Mouse (Mus musculus) hindbrain, embryonic 12.5 days (tissue): ENCODE data around the gene Lmx1b. TPM values are rescaled to one million over a fixed set of nuclear protein-coding genes. Genes with fewer than 3 reads are reported as not detected.

Experiments used
- ATAC-seq: fragments of 200-750 bp; cut with Nextera tagmentation; 2 replicates; pipeline ENCODE4 v1.8.0; 2017; ENCODE audit warnings: moderate TSS enrichment; ENCODE audit not compliant: low FRiP score
- H3K27ac ChIP-seq: fragments of 300-500 bp; sonication (generic); 2 replicates; pipeline ENCODE4 v1.5.1; 2016; ENCODE audit warnings: mild to moderate bottlenecking
- H3K27me3 ChIP-seq: fragments of 300-500 bp; sonication (generic); 2 replicates; pipeline ENCODE4 v1.6.1; 2016; ENCODE audit warnings: mild to moderate bottlenecking
- H3K36me3 ChIP-seq: fragments of 300-500 bp; sonication (generic); 2 replicates; pipeline ENCODE4 v1.6.1; 2016; ENCODE audit warnings: mild to moderate bottlenecking
- H3K4me1 ChIP-seq: fragments of 300-500 bp; sonication (generic); 2 replicates; pipeline ENCODE4 v1.6.1; 2016
- H3K4me2 ChIP-seq: fragments of 300-500 bp; sonication (generic); replicated peaks from 2 replicates; pipeline ENCODE4 v1.6.1; 2016; ENCODE audit warnings: mild to moderate bottlenecking
- H3K4me3 ChIP-seq: fragments of 300-500 bp; sonication (generic); 2 replicates; pipeline ENCODE4 v1.5.1; 2016; ENCODE audit warnings: mild to moderate bottlenecking
- H3K9ac ChIP-seq: fragments of 300-500 bp; sonication (generic); 2 replicates; pipeline ENCODE4 v1.6.1; 2016; ENCODE audit warnings: mild to moderate bottlenecking, moderate library complexity
- H3K9me3 ChIP-seq: fragments of 300-500 bp; sonication (generic); replicated peaks from 2 replicates; pipeline ENCODE4 v1.6.1; 2016; ENCODE audit warnings: mild to moderate bottlenecking
- WGBS: fragments of 180-500 bp; shearing (Covaris S2); methylation state at CpG from one replicate; pipeline ENCODE4 v1.1.7; 2016; 5-methylcytosine and 5-hydroxymethylcytosine counted together
- polyA plus RNA-seq: library from polyadenylated mRNA; unstranded; fragments of >200 nt; fragmentation: Nextera tagmentation; extraction: Ambion mirVana; gene quantifications from 2 replicates; pipeline ENCODE4 v1.2.1, GENCODE M21; 2016

Lmx1b gene
- polyA plus RNA-seq, 1 experiment from 2014 or later: 5.0 TPM

DNA sequence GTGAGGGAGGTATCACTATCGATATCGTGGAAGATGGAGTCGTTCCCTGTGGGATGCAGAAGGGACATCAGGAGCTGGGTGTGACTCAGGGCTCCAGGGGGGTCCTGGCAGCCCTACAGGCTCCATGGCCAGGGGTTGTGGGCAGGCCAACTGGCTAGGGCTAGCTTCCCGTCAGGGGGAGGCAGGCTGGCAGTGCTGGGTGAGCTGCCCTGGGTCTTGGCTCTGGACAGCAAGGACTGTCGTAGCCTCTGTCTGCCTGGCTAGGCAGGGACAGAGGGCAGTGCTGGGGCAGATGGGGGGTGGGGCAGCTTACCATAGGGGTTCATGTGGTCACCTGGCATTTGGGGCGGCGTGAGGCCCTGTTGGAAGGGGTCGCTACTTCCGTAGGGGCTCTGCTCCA, 75.6 kb downstream of the Lmx1b start:
- peaks cover 66% of the 10 kb centered on the region for H3K27me3 ChIP-seq
- 87% methylated on average over 9 of the region's 9 CpGs for WGBS
- H3K27ac ChIP-seq: no peak overlapping the region
- no peak overlapping the region for H3K4me3 ChIP-seq
- no peak overlapping the region for H3K4me2 ChIP-seq
- no peaks in the 10 kb centered on the region for H3K36me3 ChIP-seq
- no peak for ATAC-seq
- H3K9me3 ChIP-seq: no peaks in the 10 kb centered on the region
- no peak overlapping the region for H3K9ac ChIP-seq
- H3K4me1 ChIP-seq: peaks cover 19% of the 10 kb centered on the region; the same call in 1 of the 2 replicates

DNA sequence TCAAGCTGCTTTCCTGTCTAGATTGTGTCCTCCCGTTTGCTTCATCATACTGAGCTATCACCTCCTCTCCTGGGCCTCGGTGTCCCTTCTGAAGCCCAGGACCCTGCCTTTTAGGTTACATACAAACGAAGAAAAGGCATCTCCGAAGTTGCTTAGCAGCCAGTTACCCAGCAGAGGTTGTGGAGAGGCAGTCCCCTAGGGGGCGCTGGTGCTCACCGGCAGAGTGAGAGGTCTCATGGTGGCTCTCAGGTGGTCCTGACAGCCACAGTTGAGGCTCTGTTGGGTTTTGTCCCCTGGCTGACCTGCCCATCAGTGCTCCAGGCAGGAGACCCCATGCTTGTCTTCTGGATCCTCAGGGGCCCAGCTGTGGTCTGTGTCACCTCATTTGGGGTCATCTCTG, 80.6 kb downstream of the Lmx1b start:
- no peak overlapping the region for H3K27ac ChIP-seq
- no peaks in the 10 kb centered on the region for H3K9me3 ChIP-seq
- WGBS: 8% methylated on average over 6 of the region's 6 CpGs
- no peak overlapping the region for H3K4me3 ChIP-seq
- no peak for ATAC-seq
- no peak overlapping the region for H3K4me2 ChIP-seq
- no peaks in the 10 kb centered on the region for H3K36me3 ChIP-seq
- peaks cover 43% of the 10 kb centered on the region for H3K27me3 ChIP-seq
- H3K4me1 ChIP-seq: peaks cover 16% of the 10 kb centered on the region
- H3K9ac ChIP-seq: no peak overlapping the region

DNA sequence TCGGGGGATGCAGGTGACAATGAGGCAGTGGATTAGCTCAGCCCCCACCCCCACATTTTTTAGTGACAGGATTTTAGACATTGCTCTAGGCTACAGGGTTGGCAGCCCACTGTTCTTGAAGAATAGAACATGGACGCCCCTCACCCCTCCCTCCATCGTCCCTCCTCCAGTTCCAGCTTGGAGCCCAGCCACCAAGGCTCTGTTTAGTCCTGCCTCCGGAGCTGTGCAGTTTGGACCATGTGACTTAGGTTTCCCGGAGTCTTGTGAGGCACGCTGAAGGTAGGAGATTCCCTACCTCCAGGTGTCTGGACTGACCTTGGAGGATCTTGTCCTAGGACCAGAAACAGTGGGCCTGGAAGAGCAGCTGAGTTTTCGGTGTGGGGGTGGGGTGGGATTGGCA, 81.0 kb downstream of the Lmx1b start:
- Histone ChIP-seq H3K4me1 (peaks cover 16% of the 10 kb centered on the region), H3K4me2 (no peak overlapping the region), H3K36me3 (no peaks in the 10 kb centered on the region), H3K4me3 (no peak overlapping the region), H3K9me3 (no peaks in the 10 kb centered on the region), H3K27me3 (peaks cover 43% of the 10 kb centered on the region), H3K27ac (no peak overlapping the region), H3K9ac (no peak overlapping the region)
- no peak for ATAC-seq
- 33% methylated on average over 7 of the region's 7 CpGs for WGBS

DNA sequence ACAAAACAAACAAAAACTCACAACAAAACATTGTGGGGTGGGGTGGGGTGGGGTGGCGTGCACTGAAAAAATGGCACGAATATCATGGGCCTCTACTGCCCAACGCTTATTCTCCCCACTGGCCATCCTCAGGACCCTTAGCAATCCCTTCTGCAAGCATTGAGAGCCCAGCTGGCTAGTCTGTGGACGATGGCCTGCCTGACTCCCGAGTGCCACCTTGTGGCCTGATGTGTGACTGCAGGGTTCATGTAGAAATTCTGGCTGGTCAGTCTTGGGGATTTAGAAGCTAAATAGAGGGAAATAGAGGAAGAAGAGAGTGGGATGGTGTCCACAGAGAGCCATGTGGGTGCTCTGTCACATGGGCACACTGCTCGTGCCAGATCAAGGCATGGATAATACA, 82.1 kb downstream of the Lmx1b start:
- no peak for ATAC-seq
- H3K4me1 ChIP-seq: peaks cover 16% of the 10 kb centered on the region
- H3K4me3 ChIP-seq: no peak overlapping the region
- no peak overlapping the region for H3K9ac ChIP-seq
- H3K36me3 ChIP-seq: no peaks in the 10 kb centered on the region
- WGBS: 4% methylated on average over 6 of the region's 6 CpGs
- no peak overlapping the region for H3K4me2 ChIP-seq
- no peaks in the 10 kb centered on the region for H3K9me3 ChIP-seq
- H3K27ac ChIP-seq: no peak overlapping the region
- H3K27me3 ChIP-seq: peaks cover 40% of the 10 kb centered on the region

DNA sequence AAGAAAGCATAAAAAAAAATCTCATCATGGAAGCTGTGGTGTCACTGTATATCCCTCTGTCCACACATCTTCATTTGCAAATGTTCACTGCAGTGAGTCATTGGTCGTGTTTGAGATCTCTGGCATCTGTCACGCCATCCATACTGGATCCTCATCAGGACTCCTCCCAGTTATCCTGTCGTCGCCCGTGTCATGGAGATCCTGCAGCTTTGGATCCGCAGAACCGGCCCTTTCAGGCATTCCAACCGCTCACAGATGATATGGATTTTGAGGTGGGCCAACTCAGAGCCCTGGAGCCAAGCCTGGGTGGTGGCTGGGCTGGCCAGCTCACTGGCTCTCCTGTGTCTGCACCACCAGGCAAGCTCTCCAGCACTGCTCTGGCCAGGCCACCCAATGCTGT, 84.7 kb downstream of the Lmx1b start:
- no peak overlapping the region for H3K4me2 ChIP-seq
- peaks cover 7% of the 10 kb centered on the region for H3K4me1 ChIP-seq
- no peak overlapping the region for H3K4me3 ChIP-seq
- ATAC-seq: no peak
- WGBS: 68% methylated on average over 8 of the region's 8 CpGs
- H3K27ac ChIP-seq: no peak overlapping the region
- no peaks in the 10 kb centered on the region for H3K9me3 ChIP-seq
- no peaks in the 10 kb centered on the region for H3K36me3 ChIP-seq
- H3K9ac ChIP-seq: 0 out of 2 replicates have a peak overlapping the region, but pooled peaks have one; percentile 2
- H3K27me3 ChIP-seq: peaks cover 23% of the 10 kb centered on the region

DNA sequence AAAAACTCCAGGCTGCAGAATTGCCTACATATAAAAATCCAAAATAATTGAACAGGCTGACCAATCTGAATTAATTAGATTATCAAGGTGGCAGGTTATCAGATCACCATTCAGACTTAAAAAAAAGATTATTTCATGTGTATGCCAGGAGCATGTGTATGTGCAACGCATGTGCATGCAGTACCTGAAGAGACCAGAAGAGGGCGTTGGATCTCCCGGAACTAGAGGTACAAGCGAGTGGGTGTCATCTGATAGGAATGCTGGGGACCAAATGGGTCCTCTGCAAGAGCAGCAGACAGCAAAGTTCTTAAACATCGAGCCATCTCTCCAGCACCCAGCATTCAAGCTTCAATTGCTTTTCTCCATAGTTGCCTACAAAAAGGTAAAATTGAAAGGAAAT, 87.6 kb downstream of the Lmx1b start:
- H3K36me3 ChIP-seq: no peaks in the 10 kb centered on the region
- H3K4me1 ChIP-seq: no peaks in the 10 kb centered on the region
- no peak overlapping the region for H3K4me3 ChIP-seq
- no peak overlapping the region for H3K4me2 ChIP-seq
- no peak overlapping the region for H3K27ac ChIP-seq
- H3K9me3 ChIP-seq: no peaks in the 10 kb centered on the region
- no peak for ATAC-seq
- H3K27me3 ChIP-seq: peaks cover 6% of the 10 kb centered on the region; the same call in 1 of the 2 replicates
- no peak overlapping the region for H3K9ac ChIP-seq
- WGBS: 56% methylated on average over 5 of the region's 5 CpGs

DNA sequence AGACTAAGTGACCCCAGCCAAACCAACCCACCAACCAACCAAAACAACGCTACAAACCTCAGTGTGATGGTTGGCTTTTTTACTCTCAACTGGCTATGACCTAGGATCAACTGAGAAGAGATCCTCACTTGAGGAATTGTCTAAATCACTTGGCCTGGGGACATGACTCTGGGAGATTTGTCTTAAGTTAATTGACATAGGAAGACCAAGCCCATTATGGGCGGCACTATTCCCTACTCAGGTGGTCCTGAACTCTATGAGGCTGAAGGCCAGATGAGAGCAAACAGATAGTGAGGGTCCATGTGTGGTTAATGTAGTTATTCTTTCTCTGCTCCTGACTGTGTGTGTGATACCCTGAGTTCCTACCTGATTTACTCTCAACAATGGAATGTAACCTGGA, 92.7 kb downstream of the Lmx1b start:
- ATAC-seq: no peak
- WGBS: 94% methylated on average over 2 of the region's 2 CpGs
- H3K27me3 ChIP-seq: peaks cover 42% of the 10 kb centered on the region
- H3K9me3 ChIP-seq: no peaks in the 10 kb centered on the region
- peaks cover 36% of the 10 kb centered on the region for H3K4me1 ChIP-seq
- H3K27ac ChIP-seq: peak overlapping the region; percentile 76; the same call in 1 of the 2 replicates
- H3K4me2 ChIP-seq: no peak overlapping the region
- no peaks in the 10 kb centered on the region for H3K36me3 ChIP-seq
- H3K4me3 ChIP-seq: no peak overlapping the region
- no peak overlapping the region for H3K9ac ChIP-seq

DNA sequence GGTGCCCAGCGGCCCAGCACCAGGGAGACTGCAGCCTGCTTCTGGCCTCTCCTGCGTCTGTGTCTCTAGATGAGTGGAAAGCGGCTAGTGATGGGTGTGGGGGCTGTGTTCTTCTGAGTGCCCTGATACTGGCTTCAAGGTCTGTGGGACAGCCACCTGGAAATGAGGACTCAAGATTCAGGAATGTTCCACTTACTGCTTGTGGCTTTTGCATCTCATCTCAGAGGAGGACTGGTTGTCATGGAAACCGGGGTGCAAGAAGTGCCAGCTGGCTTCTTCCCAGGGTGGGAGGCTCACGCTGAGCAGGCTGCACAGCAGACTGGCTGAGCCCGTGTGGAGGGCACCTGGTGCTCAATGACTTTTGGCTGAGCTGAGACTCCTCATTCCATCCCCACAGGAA, 93.4 kb downstream of the Lmx1b start:
- peak overlapping the region; percentile 32 for H3K9ac ChIP-seq
- 23% methylated on average over 6 of the region's 6 CpGs for WGBS

DNA sequence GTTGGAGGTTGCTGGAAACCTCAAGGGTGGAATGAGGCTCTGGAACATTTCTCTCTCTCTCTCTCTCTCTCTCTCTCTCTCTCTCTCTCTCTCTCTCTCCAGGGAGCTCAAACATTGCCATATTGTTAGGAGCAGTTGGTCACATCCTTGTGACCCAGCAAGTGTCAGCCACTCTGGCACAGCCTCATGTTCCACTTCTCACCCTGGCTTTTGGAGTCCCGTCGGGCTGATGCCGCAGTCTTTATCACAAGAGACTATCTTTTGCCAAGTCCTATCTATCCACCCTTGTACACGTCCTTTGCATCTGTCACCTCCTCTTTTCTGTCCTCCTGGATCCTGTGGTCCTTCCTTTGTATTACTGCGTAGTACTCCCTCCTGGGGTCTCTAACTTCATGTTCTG, 94.3 kb downstream of the Lmx1b start:
- WGBS: 87% methylated on average over 5 of the region's 5 CpGs
- peaks cover 42% of the 10 kb centered on the region for H3K27me3 ChIP-seq

More for the DNA sequence above, 93.4 kb downstream of the Lmx1b start:
- H3K9me3 ChIP-seq: no peaks in the 10 kb centered on the region
- no peak overlapping the region for H3K4me3 ChIP-seq
- H3K4me1 ChIP-seq: peaks cover 36% of the 10 kb centered on the region
- peak overlapping the region; percentile 76 for H3K27ac ChIP-seq
- H3K36me3 ChIP-seq: no peaks in the 10 kb centered on the region
- peak; percentile 42; the same call in 1 of the 2 replicates for ATAC-seq
- peak overlapping the region; percentile 13; the same call in 1 of the 2 replicates for H3K4me2 ChIP-seq
- H3K27me3 ChIP-seq: peaks cover 42% of the 10 kb centered on the region

DNA sequence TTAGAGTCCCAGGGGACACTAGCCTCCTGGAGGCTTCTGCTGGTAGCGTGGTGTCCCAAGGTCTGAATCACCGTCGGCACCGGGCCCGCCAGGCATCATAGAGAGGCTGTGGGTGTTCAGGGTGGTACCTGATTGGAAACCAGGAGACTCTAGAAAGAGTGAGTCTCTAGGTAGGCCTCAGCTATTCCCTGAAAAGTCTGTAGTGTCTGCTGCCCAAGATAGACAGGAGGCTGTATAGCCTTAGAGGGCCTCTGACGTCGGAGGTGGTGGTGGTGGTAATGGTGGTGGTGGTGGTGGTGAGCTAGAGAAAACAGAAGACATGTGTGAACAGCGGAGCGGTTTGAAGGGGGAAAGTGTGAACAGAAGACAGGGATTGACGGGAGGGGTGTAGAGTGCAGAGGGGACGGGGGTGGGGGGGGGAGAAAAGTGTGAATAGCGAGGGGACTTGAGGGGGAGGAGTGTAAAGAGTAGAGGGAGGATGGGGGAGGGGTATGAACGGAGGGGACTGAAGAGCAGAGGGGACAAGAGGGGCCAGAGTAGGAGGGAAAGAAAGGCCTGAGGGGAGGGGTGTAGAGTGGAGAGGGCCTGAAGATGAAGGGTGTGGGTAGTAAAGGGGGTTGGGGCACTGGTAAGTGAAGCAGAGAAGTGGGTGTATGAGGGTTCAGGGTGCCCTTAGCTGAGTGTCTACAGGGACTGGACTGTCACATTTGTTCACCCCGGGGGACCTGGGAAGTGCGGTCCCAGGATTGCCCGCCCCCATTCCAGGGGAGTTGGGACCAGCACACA, 95.3 kb downstream of the Lmx1b start:
- WGBS: 20% methylated on average over 16 of the region's 16 CpGs
- H3K4me1 ChIP-seq: peaks cover 36% of the 10 kb centered on the region
- H3K27ac ChIP-seq: peak overlapping the region; percentile 86
- peak overlapping the region; percentile 41 for H3K4me3 ChIP-seq
- H3K9me3 ChIP-seq: no peaks in the 10 kb centered on the region
- peak overlapping the region; percentile 88 for H3K4me2 ChIP-seq
- no peaks in the 10 kb centered on the region for H3K36me3 ChIP-seq
- ATAC-seq: no peak
- H3K9ac ChIP-seq: peak overlapping the region; percentile 62; the same call in 1 of the 2 replicates
- H3K27me3 ChIP-seq: peaks cover 48% of the 10 kb centered on the region

More for the DNA sequence above, 94.3 kb downstream of the Lmx1b start:
- Histone ChIP-seq H3K27ac (no peak overlapping the region), H3K9ac (no peak overlapping the region), H3K9me3 (no peaks in the 10 kb centered on the region), H3K4me1 (peaks cover 36% of the 10 kb centered on the region), H3K4me3 (no peak overlapping the region), H3K36me3 (no peaks in the 10 kb centered on the region), H3K4me2 (no peak overlapping the region)
- no peak for ATAC-seq

DNA sequence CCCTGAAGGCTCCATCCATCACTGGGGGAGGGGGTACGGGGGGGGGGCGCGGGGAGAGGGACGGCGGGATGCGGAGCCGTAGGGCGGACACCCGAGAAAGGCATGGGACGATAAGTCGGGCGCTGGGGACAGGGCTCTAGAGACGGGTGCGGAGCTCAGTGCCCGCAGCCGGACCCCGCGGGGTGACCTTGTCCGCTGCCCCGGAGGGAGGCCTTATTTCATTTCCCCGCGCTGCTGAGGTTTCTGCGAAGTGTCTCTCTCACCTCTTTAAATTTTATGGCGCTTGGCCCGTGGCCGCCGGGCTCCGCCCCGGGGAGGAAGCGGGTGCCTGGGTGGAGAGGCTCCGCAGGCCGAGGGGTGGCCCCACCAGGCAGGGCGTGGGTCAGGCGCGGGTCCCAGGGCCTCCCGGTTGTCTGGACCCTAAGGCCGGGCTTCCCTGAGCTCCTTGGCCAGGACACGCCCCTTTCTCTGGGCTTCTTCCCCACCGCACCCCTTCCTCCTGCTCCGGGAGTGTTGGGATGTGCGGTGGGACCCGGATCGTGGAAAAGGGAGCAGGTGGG, 96.0 kb downstream of the Lmx1b start:
- 2% methylated on average over 41 of the region's 43 CpGs for WGBS
- no peaks in the 10 kb centered on the region for H3K9me3 ChIP-seq
- peak overlapping the region; percentile 41 for H3K4me3 ChIP-seq
- H3K4me1 ChIP-seq: peaks cover 36% of the 10 kb centered on the region
- peak overlapping the region; percentile 86 for H3K27ac ChIP-seq
- ATAC-seq: no peak
- peaks cover 55% of the 10 kb centered on the region for H3K27me3 ChIP-seq
- H3K4me2 ChIP-seq: peak overlapping the region; percentile 88
- H3K9ac ChIP-seq: peak overlapping the region; percentile 62
- no peaks in the 10 kb centered on the region for H3K36me3 ChIP-seq

DNA sequence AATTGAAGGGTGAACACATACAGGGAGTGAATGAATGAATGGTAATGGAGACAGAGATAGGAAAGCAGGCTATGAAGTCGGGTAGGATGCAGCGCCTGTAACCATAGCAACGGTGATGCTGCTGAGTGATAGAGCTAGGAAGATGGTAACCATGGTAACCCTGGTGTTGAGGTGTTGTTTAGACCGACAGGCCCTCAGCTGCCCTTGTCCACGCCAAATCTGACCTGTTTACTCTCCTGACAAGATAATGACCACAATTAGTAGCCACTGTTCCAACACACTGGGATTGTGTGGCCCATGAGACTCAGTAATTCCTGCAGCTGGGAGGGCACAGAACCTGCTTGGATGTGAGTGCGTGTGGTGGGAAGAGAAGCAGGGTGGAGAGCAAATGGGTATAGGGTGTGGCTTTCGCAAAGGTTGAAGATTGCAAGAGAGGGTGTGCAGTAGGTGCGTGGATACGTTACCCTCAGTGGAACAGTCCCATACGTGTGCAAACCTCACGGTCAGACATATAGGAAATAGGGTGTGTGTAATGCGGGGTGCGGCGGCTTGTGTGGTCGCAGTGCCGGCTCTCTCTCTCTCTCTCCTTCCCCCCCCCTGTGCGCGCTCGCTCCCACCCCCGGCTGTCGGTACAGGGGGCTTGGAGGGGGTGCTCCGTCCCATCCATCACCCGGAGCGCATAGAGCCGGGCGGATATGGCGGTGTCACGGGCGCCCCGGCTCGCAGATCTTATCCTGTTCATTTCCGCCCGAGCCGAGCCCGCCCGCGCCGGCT, 96.7 kb downstream of the Lmx1b start:
- Histone ChIP-seq H3K4me2 (peak overlapping the region; percentile 88), H3K4me1 (peaks cover 36% of the 10 kb centered on the region), H3K27me3 (peaks cover 58% of the 10 kb centered on the region), H3K9ac (peak overlapping the region; percentile 62), H3K27ac (peak overlapping the region; percentile 86), H3K36me3 (no peaks in the 10 kb centered on the region), H3K4me3 (peak overlapping the region; percentile 41), H3K9me3 (no peaks in the 10 kb centered on the region)
- WGBS: under 1% methylated on average over 35 of the region's 38 CpGs
- ATAC-seq: peak; percentile 83
